Mouse (Mus musculus): ENCODE measurements around the gene Nfe2l3. TPM values are rescaled to one million over a fixed set of nuclear protein-coding genes. Genes with fewer than 3 reads are reported as not detected.

Nfe2l3 gene
- total RNA-seq, 2 experiments from 2014 or later: 1.5 to 1.7 TPM

- intact Hi-C loops (cut with DNase I): no loop called here
- Histone ChIP-seq H3K27ac (no peak overlapping the region), H3K4me3 (no peak overlapping the region)
- no peak for DNase-seq (ENCODE audit: extremely low spot score in 1 of 2, low spot score in 2 of 2)
- TF ChIP-seq CTCF (IDR thresholded peaks at IDR 0.05): no peak
Measured at GRCm38 (mm10) chr6:51456198-51456597, 23.7 kb downstream of the Nfe2l3 start.

- no peak for TF ChIP-seq CTCF (IDR thresholded peaks at IDR 0.05)
- no peak for DNase-seq (ENCODE audit: extremely low spot score in 1 of 2, low spot score in 2 of 2)
- no peak overlapping the region for H3K27ac ChIP-seq
- H3K4me3 ChIP-seq: no peak overlapping the region
- intact Hi-C loops (cut with DNase I): no loop called here
Measured at GRCm38 (mm10) chr6:51457283-51457682, 24.8 kb downstream of the Nfe2l3 start.

- no peak overlapping the region for H3K27ac ChIP-seq
Measured at GRCm38 (mm10) chr6:51457770-51458387, 25.4 kb downstream of the Nfe2l3 start.

GRCm38 (mm10) chr6:51458925-51459312 is 26.4 kb downstream of the Nfe2l3 start:
- no peak for TF ChIP-seq CTCF (IDR thresholded peaks at IDR 0.05)
- no peak for DNase-seq (ENCODE audit: extremely low spot score in 1 of 2, low spot score in 2 of 2)
- intact Hi-C loops (cut with DNase I): no loop called here
- Histone ChIP-seq H3K4me3 (no peak overlapping the region), H3K27ac (no peak overlapping the region)

More at GRCm38 (mm10) chr6:51457770-51458387, 25.4 kb downstream of the Nfe2l3 start:
- TF ChIP-seq CTCF (IDR thresholded peaks at IDR 0.05): no peak
- no peak overlapping the region for H3K4me3 ChIP-seq
- no peak for DNase-seq (ENCODE audit: extremely low spot score in 1 of 2, low spot score in 2 of 2)
- intact Hi-C loops (cut with DNase I): no loop called here

GRCm38 (mm10) chr6:51459313-51460020 is 27.0 kb downstream of the Nfe2l3 start:
- DNase-seq (ENCODE audit: extremely low spot score in 1 of 2, low spot score in 2 of 2): no peak
- TF ChIP-seq CTCF (IDR thresholded peaks at IDR 0.05): no peak; the same call in 1 of the 2 replicates
- no peak overlapping the region for H3K27ac ChIP-seq
- no peak overlapping the region for H3K4me3 ChIP-seq
- intact Hi-C loops (cut with DNase I): no loop called here

GRCm38 (mm10) chr6:51460021-51460360 is 27.5 kb downstream of the Nfe2l3 start:
- intact Hi-C loops (cut with DNase I): no loop called here
- TF ChIP-seq CTCF (IDR thresholded peaks at IDR 0.05): no peak
- DNase-seq (ENCODE audit: extremely low spot score in 1 of 2, low spot score in 2 of 2): no peak
- no peak overlapping the region for H3K4me3 ChIP-seq
- H3K27ac ChIP-seq: no peak overlapping the region

- Histone ChIP-seq H3K27ac (no peak overlapping the region), H3K4me3 (no peak overlapping the region)
- TF ChIP-seq CTCF (IDR thresholded peaks at IDR 0.05): no peak
- no peak for DNase-seq (ENCODE audit: extremely low spot score in 1 of 2, low spot score in 2 of 2)
- intact Hi-C loops (cut with DNase I): no loop called here
Measured at GRCm38 (mm10) chr6:51460363-51460762, 27.9 kb downstream of the Nfe2l3 start.

GRCm38 (mm10) chr6:51467649-51468048 is 35.2 kb downstream of the Nfe2l3 start:
- peak overlapping the region; percentile 99 for H3K4me3 ChIP-seq
- TF ChIP-seq CTCF (IDR thresholded peaks at IDR 0.05): peak; percentile 61
- no peak overlapping the region for H3K27ac ChIP-seq
- intact Hi-C loops (cut with DNase I): loop anchor here (1.0 to 2.0 kb wide), 2 partner anchors 42 to 83 kb away; no protein-coding TSS in a partner anchor
- no peak for DNase-seq (ENCODE audit: extremely low spot score in 1 of 2, low spot score in 2 of 2)

GRCm38 (mm10) chr6:51468891-51469561 is 36.6 kb downstream of the Nfe2l3 start:
- H3K4me3 ChIP-seq: peak overlapping the region; percentile 99
- intact Hi-C loops (cut with DNase I): loop anchor here (1.0 kb wide), 1 partner anchor 40 kb away; no protein-coding TSS in a partner anchor
- peak overlapping the region; percentile 99 for H3K27ac ChIP-seq
- no peak for TF ChIP-seq CTCF (IDR thresholded peaks at IDR 0.05)
- peak; percentile 68 to 75 for DNase-seq (ENCODE audit: extremely low spot score in 1 of 2, low spot score in 2 of 2)

GRCm38 (mm10) chr6:51469715-51470310 is 37.3 kb downstream of the Nfe2l3 start, which contains the start of gene Hnrnpa2b1:
Gene Hnrnpa2b1, minus strand, starts transcription at chr6:51469894.
- TF ChIP-seq CTCF (IDR thresholded peaks at IDR 0.05): no peak
- H3K4me3 ChIP-seq: peak within 1 kb of the TSS; percentile 99
- DNase-seq (ENCODE audit: extremely low spot score in 1 of 2, low spot score in 2 of 2): peak; percentile 98 to 99
- peak within 1 kb of the TSS; percentile 99 for H3K27ac ChIP-seq
- intact Hi-C loops (cut with DNase I): loop anchor here (5.0 kb wide), 3 partner anchors 52 to 387 kb away; partner anchors contain the start of gene Snx10

GRCm38 (mm10) chr6:51470311-51471178 is 38.1 kb downstream of the Nfe2l3 start, which contains the start of gene Cbx3:
Gene Cbx3, plus strand, starts transcription at chr6:51470360.
- peak; percentile 85 to 86 for DNase-seq (ENCODE audit: extremely low spot score in 1 of 2, low spot score in 2 of 2)
- TF ChIP-seq CTCF (IDR thresholded peaks at IDR 0.05): no peak
- Histone ChIP-seq H3K4me3 (peak within 1 kb of the TSS; percentile 99), H3K27ac (peak within 1 kb of the TSS; percentile 99)
- intact Hi-C loops (cut with DNase I): loop anchor here (5.0 kb wide), 3 partner anchors 52 to 387 kb away; partner anchors contain the start of gene Snx10
